Comparison of ENCODE assay signal across 19 mouse cellular contexts in the genomic region with DNA sequence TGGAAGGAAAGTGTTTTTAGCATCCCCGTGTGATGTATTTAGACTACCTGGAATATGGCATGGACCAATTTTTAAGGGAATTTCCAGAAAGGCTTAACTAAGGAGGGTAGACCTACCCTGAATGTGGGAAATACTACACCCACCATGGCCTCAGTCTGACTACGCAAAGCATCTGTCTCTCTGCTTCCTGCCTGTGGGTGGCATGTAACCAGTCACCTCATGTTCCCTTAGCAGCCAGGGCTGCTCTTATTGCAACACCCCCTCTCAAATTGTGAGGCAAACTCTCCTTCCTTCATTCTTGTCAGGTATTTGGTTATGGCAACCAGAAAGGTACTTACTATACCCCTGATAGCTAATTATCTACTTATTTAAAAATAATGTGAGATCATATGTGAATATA. TPM values are rescaled to one million over a fixed set of nuclear protein-coding genes. Genes with fewer than 3 reads are reported as not detected.
A peak's percentile ranks its signal among the peaks of the same experiment; 100 is the strongest.
DNase-seq lines count a peak whose midpoint lies in the region; ATAC-seq and TF ChIP-seq lines count a peak whose summit lies in the region.
"Had no signal": no experiment of that assay in that cellular context is flagged by ENCODE, and none has a peak within 500 bp of the region (broad histone marks: within the 10 kb centered on the region; RNA-seq: fewer than 3 reads in every experiment).

No protein-coding gene starts in this region.

- DNase-seq in frontal cortex, postnatal 25 days (ENCODE audit: low spot score in 2 of 2): no peak
- DNase-seq in neural tube, embryonic 11.5 days (ENCODE audit: low spot score): no peak
- DNase-seq in neural tube, embryonic 10.5 days (ENCODE audit: extremely low spot score, low spot score): no peak
- peak; percentile 73 for DNase-seq in telencephalon, adult 2 months (ENCODE audit: low read depth, low spot score)
- DNase-seq in embryo, embryonic 10.5 days (ENCODE audit: low spot score): no peak
- DNase-seq in ovary, postnatal 10 days (ENCODE audit: low spot score): no peak
- DNase-seq: adrenal gland, postnatal 10 days; cerebellum, adult 18-20 months; kidney, adult 9 months; kidney, postnatal 4 days; lung, embryonic 14.5 days; lung, postnatal 4 days; thymus, adult 2 months had no signal

- H3K9ac ChIP-seq in neural tube, embryonic 11.5 days (ENCODE audit: low read length): no peak overlapping the region
- H3K9ac ChIP-seq: heart, embryonic 13.5 days; lung, embryonic 14.5 days; midbrain, embryonic 12.5 days had no signal

- H3K36me3 ChIP-seq in neural tube, embryonic 11.5 days (ENCODE audit: control insufficient read depth, insufficient read depth, low read length): no peaks in the 10 kb centered on the region
- no peaks in the 10 kb centered on the region for H3K36me3 ChIP-seq in myocyte (ENCODE audit: control insufficient read depth, insufficient read depth)
- H3K36me3 ChIP-seq: heart, embryonic 13.5 days; limb, embryonic 10.5 days; midbrain, embryonic 12.5 days had no signal

- ATAC-seq in frontal cortex, adult (ENCODE audit: low TSS enrichment): peak; percentile 85
- 0 out of 2 replicates have a peak, but pooled peaks have one; percentile 31 for ATAC-seq in neural tube, embryonic 11.5 days (ENCODE audit: insufficient read depth, low FRiP score, low TSS enrichment)

- no peak for TF ChIP-seq POLR2A in myocyte (IDR thresholded peaks at IDR 0.05; ENCODE audit: insufficient read length, low read depth)

- H3K9me3 ChIP-seq in neural tube, embryonic 11.5 days (ENCODE audit: control insufficient read depth, low read length): no peaks in the 10 kb centered on the region
- H3K9me3 ChIP-seq: heart, embryonic 13.5 days; limb, embryonic 10.5 days; midbrain, embryonic 12.5 days had no signal

- H3K27ac ChIP-seq in neural tube, embryonic 11.5 days (ENCODE audit: low read depth, low read length): no peak overlapping the region
- H3K27ac ChIP-seq: limb, embryonic 10.5 days; midbrain, embryonic 12.5 days had no signal

- no peaks in the 10 kb centered on the region for H3K27me3 ChIP-seq in neural tube, embryonic 11.5 days (ENCODE audit: control insufficient read depth, insufficient read depth, low read length)
- H3K27me3 ChIP-seq in myocyte (ENCODE audit: control insufficient read depth, insufficient read depth, insufficient read length): no peaks in the 10 kb centered on the region

- H3K4me3 ChIP-seq in neural tube, embryonic 11.5 days (ENCODE audit: low read depth, low read length): no peak overlapping the region
- H3K4me3 ChIP-seq in myocyte: no peak overlapping the region
- H3K4me3 ChIP-seq: heart, embryonic 13.5 days; limb, embryonic 10.5 days; midbrain, embryonic 12.5 days had no signal

- no peaks in the 10 kb centered on the region for H3K4me1 ChIP-seq in neural tube, embryonic 11.5 days (ENCODE audit: control insufficient read depth, insufficient read depth, low read length)
- H3K4me1 ChIP-seq: midbrain, embryonic 12.5 days had no signal

- no peak overlapping the region for H3ac ChIP-seq in myocyte (ENCODE audit: control insufficient read depth, insufficient read length)

- H3K4me2 ChIP-seq in neural tube, embryonic 11.5 days (ENCODE audit: low read depth): no peak overlapping the region
- H3K4me2 ChIP-seq in myocyte (ENCODE audit: low read depth): peak overlapping the region; percentile 54
- H3K4me2 ChIP-seq: heart, embryonic 13.5 days; liver, embryonic 11.5 days; lung, embryonic 14.5 days; midbrain, embryonic 12.5 days had no signal

- WGBS in neural tube, embryonic 11.5 days: 73% methylated on average over 2 of the region's 2 CpGs

- H3K79me2 ChIP-seq in myocyte (ENCODE audit: control insufficient read depth, insufficient read depth): no peaks in the 10 kb centered on the region

TF ChIP-seq in myocyte, 11 proteins besides CTCF, POLR2A, EP300 and RAD21:
- peak; percentile 73; the same call in 1 of the 2 replicates for TF ChIP-seq CEBPB (IDR thresholded peaks at IDR 0.05; ENCODE audit: insufficient read depth, poor library complexity, severe bottlenecking)
- peak in 1 of 3 experiments; percentile 66 for TF ChIP-seq MYOG (IDR thresholded peaks at IDR 0.05; ENCODE audit: control insufficient read depth in 1 of 3, insufficient read depth in 1 of 3, insufficient read length in 2 of 3, low read depth in 2 of 3)
- peak in 2 of 3 experiments; percentile 46 to 86 for TF ChIP-seq MYOD1 (IDR thresholded peaks at IDR 0.05; ENCODE audit: control insufficient read depth in 1 of 3, insufficient read length in 2 of 3, low read depth in 2 of 3)
- TF ChIP-seq TCF12 (IDR thresholded peaks at IDR 0.05; ENCODE audit: insufficient read depth, poor library complexity, severe bottlenecking): no peak

RNA-seq across cellular contexts. Expression of a gene that starts 57.9 kb away (rescaled TPM):
- 40.6 and 49.7 TPM in 2 replicates for polyA plus RNA-seq in neural tube, embryonic 11.5 days (2014; fragmentation: Nextera tagmentation; extraction: Ambion mirVana)
- 134 TPM for polyA plus RNA-seq in myocyte (2012; fragmentation: generic; extraction: Trizol)
